Mouse (Mus musculus) cerebellum, adult 9-10 months (tissue): ENCODE results near the gene Reep6.

Source experiments
- DNase-seq: peaks from one replicate; pipeline ENCODE4 v3.0.0; 2022

Gene Reep6

DNA sequence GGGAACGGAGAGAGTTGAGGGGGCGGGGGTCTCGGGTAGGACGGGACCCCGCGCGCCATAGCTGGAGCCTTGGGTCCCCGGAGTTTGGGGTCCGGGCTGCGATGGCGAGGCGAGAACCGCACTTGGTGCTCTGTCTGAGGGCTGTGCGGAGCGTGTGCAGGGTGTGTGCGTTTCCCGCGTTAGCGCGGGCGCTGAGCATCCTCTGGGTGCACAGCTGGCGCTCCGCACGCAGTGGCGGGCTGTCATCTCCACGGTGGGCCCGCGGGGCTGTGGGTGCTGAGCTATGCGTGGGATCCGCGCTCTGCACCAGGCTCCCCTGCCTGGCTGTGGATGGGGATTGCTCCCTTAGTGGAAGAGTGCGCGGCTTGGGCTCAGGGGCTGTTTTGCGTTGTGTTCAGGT is 27.0 kb downstream of the Reep6 start:
- no peak for DNase-seq

DNA sequence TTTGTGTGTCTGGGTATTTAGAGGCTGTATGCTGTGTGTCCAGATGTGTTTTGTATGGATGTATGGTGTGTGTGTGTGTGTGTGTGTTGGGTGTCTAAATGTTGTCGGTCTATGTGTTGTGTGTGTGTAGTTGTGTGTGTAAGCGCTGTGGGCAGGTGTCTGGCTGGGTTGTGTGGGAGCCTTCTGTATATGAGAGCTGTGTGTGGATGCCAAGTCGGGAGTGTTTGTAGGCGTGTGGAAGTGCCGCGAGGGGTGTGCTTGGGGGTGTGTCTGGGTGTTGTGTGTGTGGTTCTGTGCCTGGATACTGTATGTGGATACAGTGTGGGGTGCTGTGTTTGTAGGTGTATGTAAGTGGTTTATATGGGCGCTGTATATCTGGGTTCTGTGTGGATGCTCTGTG is 27.6 kb downstream of the Reep6 start:
- peak; percentile 66 for DNase-seq

DNA sequence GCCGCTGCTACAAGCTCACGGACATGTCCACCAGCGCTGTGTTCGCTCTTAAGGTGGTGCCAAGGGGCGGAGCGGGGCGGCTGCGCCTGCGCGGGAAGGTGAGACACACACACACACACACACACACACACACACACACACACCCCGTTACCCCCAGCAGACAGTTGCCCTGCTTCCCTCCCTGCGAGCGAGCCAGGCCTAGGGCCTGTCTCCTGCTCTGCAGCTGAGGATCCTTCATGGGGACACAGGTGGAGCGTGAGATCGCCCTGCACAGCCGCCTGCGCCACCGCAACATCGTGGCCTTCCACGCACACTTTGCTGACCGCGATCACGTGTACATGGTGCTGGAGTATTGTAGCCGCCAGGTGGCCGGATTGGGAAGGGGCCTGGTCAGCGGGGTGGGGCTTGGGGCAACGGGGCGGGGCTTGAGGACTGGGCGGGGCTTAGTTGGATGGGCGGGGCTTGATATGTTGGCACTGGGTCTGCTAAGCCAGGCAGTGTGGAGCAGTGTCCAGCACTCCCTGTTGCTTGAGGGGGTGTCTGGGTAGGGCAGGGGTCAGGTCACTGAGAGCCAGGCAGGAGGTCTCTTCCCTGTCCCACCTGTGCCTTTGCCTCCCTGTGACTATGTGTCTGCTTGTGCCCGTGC is 28.4 kb downstream of the Reep6 start:
- peak; percentile 83 for DNase-seq

GRCm38 (mm10) chr10:80363734-80364133 is 34.0 kb downstream of the Reep6 start:
- DNase-seq = no peak

- DNase-seq = no peak
These were observed 36.0 kb downstream of the Reep6 start for GRCm38 (mm10) chr10:80365736-80366135.

- no peak for DNase-seq
These were observed 38.2 kb downstream of the Reep6 start for GRCm38 (mm10) chr10:80367954-80368353.

GRCm38 (mm10) chr10:80368392-80368791 is 38.6 kb downstream of the Reep6 start:
- no peak for DNase-seq

- DNase-seq = no peak
These were observed 40.4 kb downstream of the Reep6 start for GRCm38 (mm10) chr10:80369995-80370747.

DNA sequence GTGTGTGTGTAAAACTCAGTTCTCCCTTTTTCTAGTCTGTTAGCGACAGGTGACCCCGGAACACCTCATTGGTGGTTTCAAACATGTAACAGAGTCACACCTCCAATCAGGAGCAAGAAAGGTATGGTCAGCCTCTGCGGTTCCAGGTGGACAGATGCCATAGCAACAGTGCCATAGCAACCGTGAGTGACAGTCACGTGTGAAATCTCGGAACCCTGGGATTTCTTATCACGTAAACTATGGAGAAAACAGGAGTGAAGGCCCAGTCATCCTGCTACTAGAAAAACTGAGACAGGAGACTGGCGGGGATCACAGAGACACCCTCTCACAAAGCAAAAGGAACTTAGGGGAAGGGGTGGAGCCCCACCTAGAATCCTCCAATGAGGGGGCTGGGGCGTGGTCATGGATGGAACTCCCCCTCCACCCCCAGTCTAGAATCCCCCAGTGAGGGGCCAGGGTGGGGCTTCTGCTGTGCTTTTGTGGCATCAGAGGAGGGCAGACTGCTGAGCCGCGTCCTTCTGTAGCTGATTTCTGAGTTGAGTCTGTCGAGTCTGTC is 41.7 kb downstream of the Reep6 start:
- DNase-seq = peak; percentile 83

GRCm38 (mm10) chr10:80371983-80372382 is 42.2 kb downstream of the Reep6 start:
- no peak for DNase-seq

- no peak for DNase-seq
These were observed 43.0 kb downstream of the Reep6 start for GRCm38 (mm10) chr10:80372706-80373105.

- peak; percentile 90 for DNase-seq
These were observed 44.3 kb downstream of the Reep6 start for GRCm38 (mm10) chr10:80374063-80374462.

- peak; percentile 93 for DNase-seq
These were observed 46.4 kb downstream of the Reep6 start for GRCm38 (mm10) chr10:80376160-80376559.

GRCm38 (mm10) chr10:80377716-80378115 is 48.0 kb downstream of the Reep6 start:
- DNase-seq = no peak

GRCm38 (mm10) chr10:80382641-80383365 is 53.0 kb downstream of the Reep6 start:
- DNase-seq = no peak

DNA sequence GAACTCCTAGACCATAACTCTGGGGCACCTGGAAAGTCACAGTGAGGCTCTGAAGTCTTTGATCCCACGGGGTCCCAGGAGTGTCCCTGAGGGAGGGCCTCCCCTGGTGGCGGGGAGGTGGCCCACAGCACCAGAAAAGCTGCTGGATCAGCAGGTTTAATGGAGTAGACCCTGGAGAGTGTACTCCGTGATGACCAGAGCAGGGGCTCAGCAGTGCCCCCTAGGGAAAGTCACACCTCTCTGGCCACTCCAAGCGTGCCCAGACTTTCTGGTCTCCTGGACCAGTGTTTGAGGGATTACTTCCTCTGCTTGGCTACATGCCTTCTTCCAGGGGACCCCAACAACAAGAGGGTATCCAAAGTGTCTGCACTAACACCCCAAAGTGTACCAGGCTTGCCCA is 53.7 kb downstream of the Reep6 start:
- no peak for DNase-seq

- no peak for DNase-seq
These were observed 54.4 kb downstream of the Reep6 start for GRCm38 (mm10) chr10:80384115-80384639.

DNA sequence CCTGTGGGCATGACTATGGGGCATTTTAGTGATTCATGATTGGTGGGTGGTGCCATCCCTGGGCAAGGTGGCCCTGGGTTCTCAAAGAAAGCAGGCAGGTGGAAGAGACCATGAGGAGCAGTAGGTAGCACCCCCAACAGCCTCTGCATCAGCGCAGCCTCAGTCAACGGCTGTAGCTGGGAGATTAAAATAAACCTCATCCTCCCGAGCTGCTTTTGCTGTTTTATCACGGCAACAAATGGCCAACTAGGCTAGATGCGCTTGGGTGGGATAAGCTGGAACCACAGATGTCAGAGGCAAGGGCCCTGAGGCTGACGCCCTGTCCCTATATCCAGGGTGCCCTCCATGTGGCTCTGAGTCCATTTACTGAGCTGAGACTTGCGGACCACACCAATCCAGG is 55.0 kb downstream of the Reep6 start:
- no peak for DNase-seq

DNA sequence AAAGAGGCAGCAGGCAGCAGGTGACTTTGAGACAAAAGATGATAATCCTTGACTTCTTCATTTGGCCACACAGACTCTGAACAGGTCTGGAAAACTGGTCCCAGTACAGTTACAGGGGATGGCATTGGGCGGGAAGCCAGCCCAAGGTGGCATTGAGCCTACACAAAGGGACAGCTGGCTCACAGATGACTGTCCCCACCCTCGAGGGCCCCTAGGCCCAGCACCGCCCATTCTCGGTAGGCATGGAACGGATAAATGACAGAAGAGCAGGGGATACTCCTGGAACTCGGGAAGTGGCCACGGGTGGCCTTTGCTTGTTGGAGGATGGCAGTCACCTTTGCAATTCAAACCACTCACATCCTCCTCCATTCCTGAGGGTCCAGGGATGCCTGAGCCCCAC is 55.6 kb downstream of the Reep6 start:
- no peak for DNase-seq
